Mouse (Mus musculus) neural tube, embryonic 14.5 days (tissue): ENCODE data around the gene Abcd1. TPM values are rescaled to one million over a fixed set of nuclear protein-coding genes. Genes with fewer than 3 reads are reported as not detected.

Source experiments
- ATAC-seq: fragments of 200-750 bp; cut with Nextera tagmentation; 2 replicates; pipeline ENCODE4 v1.8.0; 2017; ENCODE audit warnings: low read depth, mild to moderate bottlenecking, moderate TSS enrichment, moderate library complexity
- H3K27ac ChIP-seq: fragments of 300-500 bp; sonication (generic); 2 replicates; pipeline ENCODE4 v1.5.1; 2014; ENCODE audit warnings: low read depth, mild to moderate bottlenecking, control low read depth, low read length, moderate library complexity, mixed read lengths
- H3K27me3 ChIP-seq: fragments of 300-500 bp; sonication (generic); 2 replicates; pipeline ENCODE4 v1.6.1; 2014; ENCODE audit warnings: low read length; ENCODE audit not compliant: control insufficient read depth, insufficient read depth
- H3K36me3 ChIP-seq: fragments of 300-500 bp; sonication (generic); 2 replicates; pipeline ENCODE4 v1.6.1; 2014; ENCODE audit warnings: low read length, mixed read lengths; ENCODE audit not compliant: control insufficient read depth, insufficient read depth
- H3K4me1 ChIP-seq: fragments of 300-500 bp; sonication (generic); 2 replicates; pipeline ENCODE4 v1.6.1; 2014; ENCODE audit warnings: low read length; ENCODE audit not compliant: control insufficient read depth, insufficient read depth
- H3K4me2 ChIP-seq: fragments of 300-500 bp; sonication (generic); 2 replicates; pipeline ENCODE4 v1.6.1; 2014; ENCODE audit warnings: mild to moderate bottlenecking, low read depth, low read length, control low read depth
- H3K4me3 ChIP-seq: fragments of 300-500 bp; sonication (generic); 2 replicates; pipeline ENCODE4 v1.5.1; 2014; ENCODE audit warnings: low read depth, low read length, control low read depth, mixed read lengths
- H3K9ac ChIP-seq: fragments of 300-500 bp; sonication (generic); replicated peaks from 2 replicates; pipeline ENCODE4 v1.6.1; 2014; ENCODE audit warnings: low read depth, mild to moderate bottlenecking, control low read depth, low read length, mixed read lengths
- H3K9me3 ChIP-seq: fragments of 300-500 bp; sonication (generic); 2 replicates; pipeline ENCODE4 v1.6.1; 2016; ENCODE audit warnings: low read length; ENCODE audit not compliant: control insufficient read depth
- WGBS: fragments of 180-500 bp; shearing (Covaris S2); extraction: QIAGEN DNeasy Blood & Tissue Kit; methylation state at CpG from one replicate; pipeline ENCODE4 v1.1.7; 2014; 5-methylcytosine and 5-hydroxymethylcytosine counted together
- polyA plus RNA-seq: library from polyadenylated mRNA; unstranded; fragments of >200 nt; fragmentation: Nextera tagmentation; extraction: Ambion mirVana; gene quantifications from 2 replicates; pipeline ENCODE4 v1.2.1, GENCODE M21; 2014

Abcd1 gene
- polyA plus RNA-seq, 1 experiment from 2014 or later = 9.2 TPM

DNA sequence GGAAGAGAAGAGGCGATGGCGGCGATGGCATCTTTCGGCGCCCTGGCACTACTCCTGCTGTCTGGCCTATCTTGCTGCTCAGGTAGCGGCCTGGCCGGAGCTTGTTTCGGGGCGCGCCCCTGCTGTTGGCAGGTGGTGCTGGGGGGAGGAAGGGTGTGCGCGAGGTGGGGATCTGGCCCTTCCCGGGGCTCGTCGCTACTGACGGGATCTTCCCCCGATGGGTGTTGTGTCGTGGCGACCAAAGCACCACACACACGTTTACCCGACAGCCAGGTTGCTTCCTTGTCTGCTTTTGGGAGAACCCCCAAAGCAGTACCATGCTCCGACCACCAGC is 70.8 kb downstream of the Abcd1 start:
- Histone ChIP-seq H3K4me1 (peaks cover 8% of the 10 kb centered on the region; the same call in 1 of the 2 replicates), H3K9ac (peak overlapping the region; percentile 68), H3K27me3 (no peaks in the 10 kb centered on the region), H3K27ac (peak overlapping the region; percentile 89), H3K4me3 (peak overlapping the region; percentile 50), H3K4me2 (peak overlapping the region; percentile 60), H3K9me3 (no peaks in the 10 kb centered on the region), H3K36me3 (no peaks in the 10 kb centered on the region)
- ATAC-seq = peak; percentile 12; the same call in 1 of the 2 replicates
- WGBS = 19% methylated on average over 17 of the region's 22 CpGs

Other genes with a start within 250 kb of the Abcd1 start
- gene Bgn, start 233.0 kb upstream of the Abcd1 start, polyA plus RNA-seq = 8.3 and 36.2 TPM in 2 replicates
- 5.9 and 9.2 TPM in 2 replicates for gene Atp2b3, start 213.5 kb upstream of the Abcd1 start, polyA plus RNA-seq
- gene Dusp9, start 77.2 kb upstream of the Abcd1 start, polyA plus RNA-seq = 0.19 and 0.31 TPM in 2 replicates
- gene Pnck, start 56.5 kb upstream of the Abcd1 start, polyA plus RNA-seq = 142 and 186 TPM in 2 replicates
- 9.7 and 11.6 TPM in 2 replicates for gene Slc6a8, start 43.4 kb upstream of the Abcd1 start, polyA plus RNA-seq
- gene Bcap31, start 422 bp upstream of the Abcd1 start, polyA plus RNA-seq = 112 and 132 TPM in 2 replicates
- gene Plxnb3, start 40.5 kb downstream of the Abcd1 start, polyA plus RNA-seq = 0.07 and 0.73 TPM in 2 replicates
- gene Srpk3, start 57.8 kb downstream of the Abcd1 start, polyA plus RNA-seq = 1.2 and 2.4 TPM in 2 replicates
- gene Idh3g, start 70.3 kb downstream of the Abcd1 start, polyA plus RNA-seq = 264 and 309 TPM in 2 replicates
- 169 and 171 TPM in 2 replicates for gene Ssr4, start 70.4 kb downstream of the Abcd1 start, polyA plus RNA-seq
- 5.4 and 6.5 TPM in 2 replicates for gene Pdzd4, start 108.4 kb downstream of the Abcd1 start, polyA plus RNA-seq
- gene Avpr2, start 175.5 kb downstream of the Abcd1 start, polyA plus RNA-seq = 0.09 TPM in 1 of 2 replicates, not detected in the other
- 107 and 136 TPM in 2 replicates for gene L1cam, start 179.5 kb downstream of the Abcd1 start, polyA plus RNA-seq
- gene Arhgap4, start 205.3 kb downstream of the Abcd1 start, polyA plus RNA-seq = 3.3 and 3.8 TPM in 2 replicates
- gene Naa10, start 205.3 kb downstream of the Abcd1 start, polyA plus RNA-seq = 94.5 and 106 TPM in 2 replicates
- 6.5 and 7.9 TPM in 2 replicates for gene Renbp, start 214.3 kb downstream of the Abcd1 start, polyA plus RNA-seq
- 59.6 and 63.5 TPM in 2 replicates for gene Hcfc1, start 249.8 kb downstream of the Abcd1 start, polyA plus RNA-seq